Mouse (Mus musculus) bone marrow, adult 2 months (tissue): ENCODE measurements around the gene Vmn2r101. TPM values are rescaled to one million over a fixed set of nuclear protein-coding genes. Genes with fewer than 3 reads are reported as not detected.

Experiments used
- H3K27ac ChIP-seq: fragments of 200-500 bp; 2 replicates; pipeline ENCODE4 v1.5.1; 2012; ENCODE audit warnings: low read depth, mild to moderate bottlenecking, control low read depth, inconsistent platforms, low read length; ENCODE audit not compliant: control insufficient read depth, poor library complexity, insufficient read depth
- H3K4me1 ChIP-seq: fragments of 200-500 bp; 2 replicates; pipeline ENCODE4 v1.6.1; 2011; ENCODE audit warnings: low read length; ENCODE audit not compliant: control insufficient read depth, insufficient read depth
- H3K4me3 ChIP-seq: fragments of 200-500 bp; replicated peaks from 2 replicates; pipeline ENCODE3; 2011; ENCODE audit warnings: mild to moderate bottlenecking, low read depth, low read length, control low read depth; ENCODE audit not compliant: control insufficient read depth
- CTCF ChIP-seq: fragments of 200-500 bp; IDR thresholded peaks from 2 replicates; pipeline ENCODE4 v1.5.1; 2011; ENCODE audit warnings: low read length, control low read depth; ENCODE audit not compliant: control insufficient read depth, insufficient read depth
- POLR2A ChIP-seq: fragments of 200-500 bp; IDR thresholded peaks from 2 replicates; pipeline ENCODE4 v1.6.1; 2011; ENCODE audit warnings: low read depth, mild to moderate bottlenecking, control low read depth, low read length, borderline replicate concordance; ENCODE audit not compliant: control insufficient read depth
- WGBS: fragments of 180-500 bp; shearing (Covaris S2); methylation state at CpG from one replicate; pipeline ENCODE4 v1.1.7; 2018; 5-methylcytosine and 5-hydroxymethylcytosine counted together
- polyA plus RNA-seq: library from polyadenylated mRNA; stranded (reverse); fragments of >200 nt; gene quantifications from 2 replicates; pipeline ENCODE4 v1.2.4, GENCODE M21; 2011; ENCODE audit warnings: low replicate concordance; ENCODE audit not compliant: missing spikeins, insufficient read depth, insufficient read length

The Vmn2r101 gene
- polyA plus RNA-seq: not detected in 2 replicates

- H3K4me1 ChIP-seq: no peaks in the 10 kb centered on the region
- TF ChIP-seq POLR2A (no peak), CTCF (no peak)
- H3K4me3 ChIP-seq: no peak within 1 kb of the TSS
- no peak within 1 kb of the TSS for H3K27ac ChIP-seq
These were observed at the start of gene Vmn2r101 for GRCm38 (mm10) chr17:19576927-19577326. Vmn2r101 (plus strand) TSS chr17:19577227.

GRCm38 (mm10) chr17:19629328-19629727 is 52.3 kb downstream of the Vmn2r101 start:
- Histone ChIP-seq H3K4me3 (no peak overlapping the region), H3K27ac (no peak overlapping the region), H3K4me1 (no peaks in the 10 kb centered on the region)
- WGBS: 80% methylated on average over 1 of the region's 1 CpGs
- no peak for TF ChIP-seq POLR2A
- TF ChIP-seq CTCF: no peak

GRCm38 (mm10) chr17:19658447-19658846 is 81.4 kb downstream of the Vmn2r101 start:
- WGBS: 49% methylated on average over 3 of the region's 3 CpGs
- Histone ChIP-seq H3K4me1 (no peaks in the 10 kb centered on the region), H3K4me3 (no peak overlapping the region), H3K27ac (no peak overlapping the region)
- TF ChIP-seq POLR2A: no peak
- no peak for TF ChIP-seq CTCF

DNA sequence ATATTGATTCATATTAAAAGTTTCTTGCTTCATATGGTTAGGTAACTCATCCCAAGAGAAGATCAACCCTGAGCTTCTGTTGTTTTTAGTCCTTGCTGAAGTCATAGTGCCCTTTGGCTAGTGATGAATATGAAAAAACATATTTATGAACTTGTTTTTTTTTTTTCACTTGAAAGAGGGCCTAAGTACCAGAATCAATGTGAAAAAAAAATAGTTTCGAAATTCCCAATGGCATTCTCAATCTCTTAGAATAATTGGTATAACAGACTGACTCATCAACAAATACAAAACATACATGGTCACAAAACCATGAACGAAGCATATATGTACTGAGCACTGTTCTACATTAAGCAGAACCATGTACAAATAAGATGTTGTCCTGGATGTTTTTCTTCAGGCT is 83.0 kb downstream of the Vmn2r101 start, which contains the start of gene Vmn2r102:
Gene Vmn2r102, plus strand, starts transcription at position 301 of the 400 bp plus-strand sequence.
- TF ChIP-seq POLR2A: no peak
- TF ChIP-seq CTCF: no peak
- no peaks in the 10 kb centered on the region for H3K4me1 ChIP-seq
- WGBS: 40% methylated on average over 2 of the region's 2 CpGs

More for the DNA sequence above, 83.0 kb downstream of the Vmn2r101 start, which contains the start of gene Vmn2r102:
- no peak within 1 kb of the TSS for H3K4me3 ChIP-seq
- H3K27ac ChIP-seq: no peak within 1 kb of the TSS

Other genes with a start within 250 kb of the Vmn2r101 start
- not detected in 2 replicates for gene Vmn2r99, start 215.3 kb upstream of the Vmn2r101 start, polyA plus RNA-seq
- 0.34 and 0.62 TPM in 2 replicates for gene Vmn2r100, start 72.5 kb upstream of the Vmn2r101 start, polyA plus RNA-seq
- gene Vmn2r102, start 83.1 kb downstream of the Vmn2r101 start, polyA plus RNA-seq: 0.07 TPM in 1 of 2 replicates, not detected in the other
- gene Vmn2r103, start 196.1 kb downstream of the Vmn2r101 start, polyA plus RNA-seq: not detected in 2 replicates